Mouse (Mus musculus) CH12.LX (cell line): ENCODE measurements at regions not wholly inside any gene's neighbourhood (a gene's known extent, or its start where the extent isn't known, plus 50 kb on each side); places are given as distances from the start of the nearest gene placed in this dataset.

ENCODE experiments used
- BHLHE40 ChIP-seq: IDR thresholded peaks from 2 replicates; pipeline ENCODE4 v1.6.1; 2011; ENCODE audit warnings: mild to moderate bottlenecking, low read depth, low read length, improper control_type of control experiment
- CHD2 ChIP-seq: IDR thresholded peaks from 2 replicates; pipeline ENCODE4 v1.6.1; 2011; ENCODE audit warnings: low read length, improper control_type of control experiment
- CTCF ChIP-seq, 2 experiments: IDR thresholded peaks in 1 of 2; conservative IDR thresholded peaks in 1 of 2; 2 replicates each; pipeline ENCODE4 v1.5.1; 2011 to 2012; ENCODE audit warnings: low read depth in 2 of 2, low read length in 2 of 2, improper control_type of control experiment in 1 of 2, inconsistent platforms in 1 of 2, mild to moderate bottlenecking in 1 of 2, moderate library complexity in 1 of 2
- EP300 ChIP-seq: IDR thresholded peaks from 2 replicates; pipeline ENCODE4 v1.6.1; 2011; ENCODE audit warnings: low read length, improper control_type of control experiment
- MAZ ChIP-seq: IDR thresholded peaks from 2 replicates; pipeline ENCODE4 v1.6.1; 2012; ENCODE audit warnings: low read depth, mild to moderate bottlenecking, inconsistent platforms, low read length, improper control_type of control experiment, moderate library complexity
- MXI1 ChIP-seq: IDR thresholded peaks from 2 replicates; pipeline ENCODE4 v1.6.1; 2011; ENCODE audit warnings: mild to moderate bottlenecking, low read depth, low read length, improper control_type of control experiment
- MYC ChIP-seq: IDR thresholded peaks from 2 replicates; pipeline ENCODE4 v1.6.1; 2011; ENCODE audit warnings: low read depth, mild to moderate bottlenecking, improper control_type of control experiment, low read length
- POLR2A ChIP-seq: IDR thresholded peaks from 2 replicates; pipeline ENCODE4 v1.6.1; 2011; ENCODE audit warnings: low read depth, mild to moderate bottlenecking, improper control_type of control experiment, low read length
- SMC3 ChIP-seq: IDR thresholded peaks from 2 replicates; pipeline ENCODE4 v1.6.1; 2011; ENCODE audit warnings: low read depth, low read length, improper control_type of control experiment
- TCF12 ChIP-seq: IDR thresholded peaks from 2 replicates; pipeline ENCODE4 v1.6.1; 2014; ENCODE audit warnings: low read depth, mild to moderate bottlenecking, inconsistent platforms, low read length, improper control_type of control experiment
- UBTF ChIP-seq: IDR thresholded peaks from 2 replicates; pipeline ENCODE4 v1.6.1; 2012; ENCODE audit warnings: low read depth, mild to moderate bottlenecking, inconsistent platforms, low read length, improper control_type of control experiment, moderate library complexity
- USF2 ChIP-seq: conservative IDR thresholded peaks from 2 replicates; pipeline ENCODE4 v1.6.1; 2011; ENCODE audit warnings: low read depth, low read length, improper control_type of control experiment
- ZNF384 ChIP-seq: IDR thresholded peaks from 2 replicates; pipeline ENCODE4 v1.6.1; 2012; ENCODE audit warnings: low read depth, low read length, improper control_type of control experiment, inconsistent platforms

DNA sequence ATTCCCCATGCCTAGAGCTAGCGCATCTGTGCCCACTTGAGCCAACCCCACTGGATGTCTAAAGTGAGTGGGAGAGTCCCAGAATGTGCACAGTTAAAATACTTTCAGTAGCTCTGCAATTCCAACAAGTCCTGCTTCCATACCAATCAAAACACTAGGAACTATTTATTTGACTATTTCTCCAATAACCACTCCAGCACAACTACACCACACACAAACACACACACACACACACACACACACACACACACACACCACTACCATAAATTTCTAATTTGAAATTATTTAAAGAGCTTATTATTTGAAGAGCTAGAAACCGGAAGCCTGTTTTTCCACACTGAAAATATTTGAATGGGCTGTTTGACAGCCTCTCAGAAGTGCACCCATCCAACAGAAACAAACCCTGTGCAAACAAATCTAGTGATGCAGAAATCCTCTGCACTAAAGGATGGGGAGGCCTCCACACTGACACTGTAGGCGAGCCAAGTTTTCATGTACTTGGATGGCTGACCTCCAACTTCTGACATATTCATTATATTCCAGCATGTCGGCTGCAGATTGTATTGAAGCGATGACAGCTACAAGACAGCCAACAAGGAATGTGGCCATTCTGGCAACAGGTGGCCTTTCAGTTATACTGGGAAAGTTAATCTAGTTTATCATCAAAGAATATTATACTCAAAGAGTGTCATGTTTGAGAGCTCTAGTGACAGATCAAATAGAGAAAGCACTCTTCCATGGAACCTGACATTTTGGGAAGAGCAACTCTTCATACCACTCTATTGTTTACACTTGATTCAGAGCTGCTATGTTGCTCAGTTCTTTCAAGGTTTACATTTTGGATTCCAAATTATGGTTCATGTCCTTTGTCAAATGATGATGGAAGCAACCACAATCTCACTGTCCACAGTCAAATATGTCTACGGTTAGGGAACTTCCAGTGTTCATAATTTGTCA, 207.7 kb downstream of the Tle4 start:
- TF ChIP-seq ZNF384 (no peak), UBTF (no peak), TCF12 (no peak), MAZ (no peak), POLR2A (no peak), SMC3 (no peak), USF2 (no peak), CTCF (conservative IDR thresholded peaks at IDR 0.05 in 1 of 2, IDR thresholded peaks at IDR 0.05 in 1 of 2; ENCODE audit: low read depth in 2 of 2, low read length in 2 of 2) (no peak), MXI1 (no peak), EP300 (no peak), CHD2 (no peak), BHLHE40 (no peak), MYC (no peak)
